Mouse (Mus musculus) MEL (cell line): ENCODE data around the gene Scnn1a. TPM values are rescaled to one million over a fixed set of nuclear protein-coding genes. Genes with fewer than 3 reads are reported as not detected.

ENCODE experiments used
- DNase-seq: peaks from one replicate; pipeline ENCODE4 v3.0.0; 2011; ENCODE audit warnings: low read depth, low spot score
- H3K27ac ChIP-seq: 2 replicates; pipeline ENCODE4 v1.5.1; 2012; ENCODE audit warnings: low read depth, mild to moderate bottlenecking, control low read depth, low read length, moderate library complexity; ENCODE audit not compliant: control insufficient read depth
- H3K27me3 ChIP-seq, 2 experiments: fragments of 150-350 bp in 1 of 2; sonication (generic) in 1 of 2; 2 replicates each; pipeline ENCODE4 v1.6.1; 2012; ENCODE audit warnings: low read length in 2 of 2, mild to moderate bottlenecking in 2 of 2, improper control_type of control experiment in 1 of 2, moderate library complexity in 1 of 2; ENCODE audit not compliant: insufficient read depth in 2 of 2, control insufficient read depth in 1 of 2
- H3K36me3 ChIP-seq, 2 experiments: 2 replicates each; pipeline ENCODE4 v1.6.1; 2012 to 2014; ENCODE audit warnings: low read length in 2 of 2, improper control_type of control experiment in 1 of 2, inconsistent platforms in 1 of 2, mild to moderate bottlenecking in 1 of 2; ENCODE audit not compliant: insufficient read depth in 2 of 2, control insufficient read depth in 1 of 2
- H3K4me1 ChIP-seq, 2 experiments: fragments of 150-350 bp in 1 of 2; sonication (generic) in 1 of 2; 2 replicates each; pipeline ENCODE4 v1.6.1; 2012; ENCODE audit warnings: low read length in 2 of 2, improper control_type of control experiment in 1 of 2, mild to moderate bottlenecking in 1 of 2; ENCODE audit not compliant: insufficient read depth in 2 of 2, control insufficient read depth in 1 of 2
- H3K4me3 ChIP-seq, 2 experiments: fragments of 150-350 bp in 1 of 2; sonication (generic) in 1 of 2; 2 replicates each; pipeline ENCODE4 v1.5.1; 2012; ENCODE audit warnings: low read depth in 2 of 2, low read length in 2 of 2, mild to moderate bottlenecking in 2 of 2, moderate library complexity in 2 of 2, control low read depth in 1 of 2, improper control_type of control experiment in 1 of 2; ENCODE audit not compliant: control insufficient read depth in 1 of 2, insufficient read depth in 1 of 2
- H3K79me2 ChIP-seq: 2 replicates; pipeline ENCODE4 v1.6.1; 2012; ENCODE audit warnings: mild to moderate bottlenecking, low read length, moderate library complexity; ENCODE audit not compliant: control insufficient read depth, poor library complexity, insufficient read depth
- H3K9ac ChIP-seq: 2 replicates; pipeline ENCODE4 v1.6.1; 2012; ENCODE audit warnings: low read depth, mild to moderate bottlenecking, control low read depth, low read length, moderate library complexity; ENCODE audit not compliant: control insufficient read depth, poor library complexity, severe bottlenecking
- H3K9me3 ChIP-seq: fragments of 150-350 bp; sonication (generic); replicated peaks from 2 replicates; pipeline ENCODE4 v1.6.1; 2012; ENCODE audit warnings: mild to moderate bottlenecking, low read length, improper control_type of control experiment, moderate library complexity; ENCODE audit not compliant: insufficient read depth
- BHLHE40 ChIP-seq: IDR thresholded peaks from 2 replicates; pipeline ENCODE4 v1.6.1; 2012; ENCODE audit warnings: low read depth, mild to moderate bottlenecking, inconsistent platforms, low read length, improper control_type of control experiment, borderline replicate concordance
- GABPA ChIP-seq: IDR thresholded peaks from 2 replicates; pipeline ENCODE4 v1.6.1; 2012; ENCODE audit warnings: low read depth, mild to moderate bottlenecking, inconsistent platforms, low read length, improper control_type of control experiment, moderate library complexity
- KAT2A ChIP-seq: conservative IDR thresholded peaks from 2 replicates; pipeline ENCODE4 v1.6.1; 2012; ENCODE audit warnings: low read depth, low read length, improper control_type of control experiment, inconsistent platforms
- MAX ChIP-seq: IDR thresholded peaks from 2 replicates; pipeline ENCODE4 v1.6.1; 2011; ENCODE audit warnings: low read length, improper control_type of control experiment
- MAZ ChIP-seq: IDR thresholded peaks from 2 replicates; pipeline ENCODE4 v1.6.1; 2012; ENCODE audit warnings: low read depth, mild to moderate bottlenecking, inconsistent platforms, low read length, improper control_type of control experiment
- MEF2A ChIP-seq: IDR thresholded peaks from 2 replicates; pipeline ENCODE4 v1.6.1; 2014; ENCODE audit warnings: low read depth, mild to moderate bottlenecking, inconsistent platforms, low read length, improper control_type of control experiment; ENCODE audit not compliant: poor library complexity, insufficient replicate concordance, severe bottlenecking; ENCODE audit errors: extremely low read depth
- NRF1 ChIP-seq: IDR thresholded peaks from 2 replicates; pipeline ENCODE4 v1.6.1; 2014; ENCODE audit warnings: low read depth, mild to moderate bottlenecking, inconsistent platforms, low read length, improper control_type of control experiment, moderate library complexity; ENCODE audit not compliant: poor library complexity, insufficient read depth, severe bottlenecking
- RAD21 ChIP-seq: IDR thresholded peaks from 2 replicates; pipeline ENCODE4 v1.6.1; 2011; ENCODE audit warnings: mild to moderate bottlenecking, low read depth, low read length, improper control_type of control experiment
- RCOR1 ChIP-seq: IDR thresholded peaks from 2 replicates; pipeline ENCODE4 v1.6.1; 2012; ENCODE audit warnings: low read depth, mild to moderate bottlenecking, inconsistent platforms, low read length, improper control_type of control experiment
- SIN3A ChIP-seq: IDR thresholded peaks from 2 replicates; pipeline ENCODE4 v1.6.1; 2012; ENCODE audit warnings: low read length, improper control_type of control experiment, inconsistent platforms
- SMC3 ChIP-seq: IDR thresholded peaks from 2 replicates; pipeline ENCODE4 v1.6.1; 2011; ENCODE audit warnings: low read depth, low read length, improper control_type of control experiment
- TAL1 ChIP-seq: IDR thresholded peaks from 2 replicates; pipeline ENCODE4 v1.6.1; 2012; ENCODE audit warnings: mild to moderate bottlenecking, inconsistent platforms, low read length, moderate library complexity, mixed read lengths
- TBP ChIP-seq: IDR thresholded peaks from 2 replicates; pipeline ENCODE4 v1.8.0; 2011; ENCODE audit warnings: low read depth, low read length, improper control_type of control experiment
- ZC3H11A ChIP-seq: IDR thresholded peaks from 2 replicates; pipeline ENCODE4 v1.6.1; 2012; ENCODE audit warnings: low read depth, mild to moderate bottlenecking, inconsistent platforms, low read length, improper control_type of control experiment
- ZMIZ1 ChIP-seq: IDR thresholded peaks from 2 replicates; pipeline ENCODE4 v1.6.1; 2012; ENCODE audit warnings: low read depth, mild to moderate bottlenecking, inconsistent platforms, low read length, improper control_type of control experiment, moderate library complexity
- ZNF384 ChIP-seq: IDR thresholded peaks from 2 replicates; pipeline ENCODE4 v1.6.1; 2012; ENCODE audit warnings: low read depth, mild to moderate bottlenecking, inconsistent platforms, low read length, improper control_type of control experiment
- polyA plus RNA-seq, 2 experiments: library from polyadenylated mRNA; stranded (reverse) in 1 of 2; unstranded in 1 of 2; fragments of >175 nt in 1 of 2; fragments of >200 nt in 1 of 2; gene quantifications; 2 replicates each; pipeline versions ENCODE4 v1.2.1 to v1.2.4; 2012; ENCODE audit warnings: low replicate concordance in 2 of 2, low read depth in 1 of 2; ENCODE audit not compliant: insufficient read length in 2 of 2, insufficient read depth in 1 of 2, missing spikeins in 1 of 2
- total RNA-seq: library from RNA; depleted of rRNA; stranded (reverse); fragments of 300-350 nt; gene quantifications from 2 replicates; pipeline ENCODE4 v1.2.3, GENCODE M21; 2012

The Scnn1a gene
- total and polyA plus RNA-seq, 3 experiments = 0.50 TPM; not detected in 2

DNA sequence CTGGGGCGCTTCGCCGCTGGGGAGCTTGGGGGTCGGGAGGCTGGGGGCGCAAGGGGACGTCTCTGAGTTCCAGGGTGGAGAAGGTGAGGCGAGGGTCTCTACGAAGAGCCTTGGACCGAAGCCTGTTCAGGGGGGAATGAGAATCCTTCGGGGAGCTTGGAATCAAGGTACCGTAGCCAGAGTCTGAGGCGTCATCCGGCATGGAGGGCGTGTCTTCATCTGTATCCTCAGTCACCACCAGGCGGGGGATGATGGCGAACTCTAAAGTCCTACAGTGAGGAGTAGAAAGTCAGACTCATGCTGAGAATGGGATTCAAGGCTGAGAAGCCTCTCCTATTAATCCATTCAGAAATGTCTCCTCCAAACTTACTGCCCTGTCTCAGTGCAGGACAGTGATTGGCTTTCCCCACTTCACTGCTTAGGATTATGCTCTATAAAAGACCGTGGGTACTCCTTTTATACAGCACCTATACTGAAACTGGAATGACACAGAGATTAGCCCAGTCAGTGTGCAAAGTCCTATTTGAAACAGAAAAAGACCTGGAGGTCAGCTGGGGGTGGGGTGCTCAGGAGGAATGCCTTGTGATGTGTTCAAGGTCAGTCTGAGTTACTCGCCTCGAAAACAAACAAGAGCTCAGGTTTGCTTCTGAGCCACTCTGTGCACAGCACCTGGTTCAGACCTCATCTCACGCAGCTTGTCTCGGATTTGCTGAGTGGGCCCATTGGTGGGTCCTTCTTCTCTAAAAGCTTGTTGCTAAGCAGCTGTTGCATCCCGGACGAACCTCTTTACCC, 43.2 kb downstream of the Scnn1a start:
- no peak for DNase-seq
- TF ChIP-seq SIN3A = no peak
- TF ChIP-seq TAL1 = no peak
- TF ChIP-seq KAT2A = no peak
- TF ChIP-seq ZMIZ1 = no peak
- no peak for TF ChIP-seq NRF1
- no peak for TF ChIP-seq RCOR1
- no peak for TF ChIP-seq MAX
- TF ChIP-seq SMC3 = no peak
- no peak for TF ChIP-seq RAD21
- no peak for TF ChIP-seq TBP
- no peak for TF ChIP-seq MEF2A
- Histone ChIP-seq H3K27ac (no peak overlapping the region), H3K9me3 (no peaks in the 10 kb centered on the region), H3K9ac (no peak overlapping the region), H3K36me3 (peaks cover 0 to 2% of the 10 kb centered on the region in 2 experiments; a peak in 1 of 4 replicates), H3K4me1 (peaks cover 2 to 3% of the 10 kb centered on the region in 2 experiments; a peak in 1 of 4 replicates), H3K27me3 (no peaks in the 10 kb centered on the region), H3K4me3 (no peak overlapping the region), H3K79me2 (no peaks in the 10 kb centered on the region)

DNA sequence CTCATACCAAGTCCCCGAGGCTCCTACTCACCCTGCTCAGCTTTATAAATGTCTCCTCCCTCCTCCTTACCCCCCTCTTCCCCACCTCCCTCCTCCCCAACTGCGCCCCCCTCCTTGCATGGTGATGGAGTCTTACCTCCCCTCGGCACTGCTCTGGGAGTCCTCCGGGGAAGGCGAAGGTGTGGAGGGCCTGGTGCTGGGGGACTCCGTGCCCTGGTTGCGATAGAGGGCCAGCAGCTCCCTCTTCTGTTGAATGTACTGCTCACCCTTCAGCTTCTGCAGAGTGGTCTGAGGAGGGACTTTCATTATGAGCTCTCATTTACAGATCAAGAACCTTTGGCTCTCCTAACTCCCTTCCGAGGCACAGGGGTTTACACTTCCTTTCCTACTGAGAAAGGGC, 44.0 kb downstream of the Scnn1a start:
- Histone ChIP-seq H3K4me1 (peaks cover 2 to 3% of the 10 kb centered on the region in 2 experiments; a peak in 1 of 4 replicates), H3K27me3 (no peaks in the 10 kb centered on the region), H3K9ac (no peak overlapping the region), H3K9me3 (no peaks in the 10 kb centered on the region), H3K36me3 (peaks cover 0 to 2% of the 10 kb centered on the region in 2 experiments; a peak in 1 of 4 replicates), H3K79me2 (no peaks in the 10 kb centered on the region), H3K27ac (no peak overlapping the region), H3K4me3 (no peak overlapping the region)
- DNase-seq = no peak
- TF ChIP-seq ZNF384 = no peak
- no peak for TF ChIP-seq BHLHE40
- no peak for TF ChIP-seq KAT2A
- no peak for TF ChIP-seq ZC3H11A
- TF ChIP-seq GABPA = no peak
- TF ChIP-seq MAZ = no peak
- TF ChIP-seq, all 39 proteins: peak for 0
